Mouse (Mus musculus) E14TG2a.4 (cell line): ENCODE results near the gene Bok.

Experiments
- CTCF ChIP-seq: conservative IDR thresholded peaks from 2 replicates; pipeline ENCODE4 v1.5.1; 2014; ENCODE audit warnings: low read length
- POU5F1 ChIP-seq: IDR thresholded peaks from 2 replicates; pipeline ENCODE4 v1.6.1; 2014; ENCODE audit warnings: low read length, borderline replicate concordance

DNA sequence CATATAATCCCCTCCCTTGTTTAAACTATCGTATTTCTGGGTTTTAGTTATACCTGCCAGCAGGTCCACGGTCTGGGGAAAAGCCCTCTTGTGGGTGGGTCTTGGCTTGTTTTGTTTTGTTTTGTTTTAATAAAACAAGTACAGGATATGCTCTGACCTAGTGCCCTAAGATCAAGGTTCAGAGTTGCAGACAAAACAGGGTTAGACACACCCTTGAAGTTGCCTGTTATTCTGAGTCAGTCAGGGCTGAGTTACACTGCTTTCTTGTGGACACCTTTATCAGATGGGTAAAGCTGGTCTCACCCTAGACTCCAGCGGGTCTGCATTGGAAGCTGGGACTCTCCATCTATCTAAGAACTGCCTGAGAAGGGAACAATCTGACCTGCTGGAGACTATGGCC lies 8.0 kb downstream of the Bok start:
- TF ChIP-seq CTCF, result no peak
- no peak for TF ChIP-seq POU5F1
